Mouse (Mus musculus) brain, embryonic 18.5 days (tissue): ENCODE results near the gene Atp6ap1.
A peak's percentile ranks its signal among the peaks of the same experiment; 100 is the strongest.

ENCODE experiments used
- DNase-seq: peaks from one replicate; pipeline ENCODE4 v3.0.0-alpha.2; 2012; ENCODE audit warnings: low read depth, low spot score

Gene Atp6ap1

GRCm38 (mm10) chrX:74304867-74305700 lies 8.2 kb downstream of the Atp6ap1 start, which contains the start of gene Gdi1:
Gdi1 (plus strand) TSS chrX:74304998.
- DNase-seq = peak; percentile 64

- DNase-seq = peak; percentile 69
Measured at GRCm38 (mm10) chrX:74312540-74313464, 15.9 kb downstream of the Atp6ap1 start, which contains the start of gene Fam50a. Fam50a (plus strand) TSS chrX:74313033.

- peak; percentile 46 for DNase-seq
Measured at GRCm38 (mm10) chrX:74328725-74329161, 31.8 kb downstream of the Atp6ap1 start, which contains the start of gene Plxna3. Plxna3 (plus strand) TSS chrX:74329066.

DNA sequence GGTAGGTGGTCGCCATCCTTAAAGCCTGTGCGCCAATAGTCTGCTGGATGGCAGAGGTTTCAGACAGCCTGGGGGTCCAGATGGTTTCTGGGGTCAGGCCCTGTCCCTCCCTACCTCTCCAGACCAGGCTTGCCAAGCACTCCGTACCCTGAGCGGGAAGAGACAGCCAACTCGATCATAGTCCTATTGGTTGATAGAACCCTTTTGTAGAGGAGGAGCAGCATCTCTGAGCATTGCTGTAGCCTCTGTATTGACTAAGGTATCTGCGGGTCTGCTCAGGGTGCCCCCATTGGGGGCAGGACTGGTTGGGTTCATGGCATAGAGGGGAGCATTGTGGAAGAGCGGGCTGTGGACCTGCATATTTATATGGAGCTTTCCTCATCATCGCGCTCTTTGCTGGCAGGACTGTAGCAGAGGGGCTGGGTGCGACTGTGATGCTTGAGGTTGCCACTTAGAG lies 32.3 kb downstream of the Atp6ap1 start:
- no peak for DNase-seq

DNA sequence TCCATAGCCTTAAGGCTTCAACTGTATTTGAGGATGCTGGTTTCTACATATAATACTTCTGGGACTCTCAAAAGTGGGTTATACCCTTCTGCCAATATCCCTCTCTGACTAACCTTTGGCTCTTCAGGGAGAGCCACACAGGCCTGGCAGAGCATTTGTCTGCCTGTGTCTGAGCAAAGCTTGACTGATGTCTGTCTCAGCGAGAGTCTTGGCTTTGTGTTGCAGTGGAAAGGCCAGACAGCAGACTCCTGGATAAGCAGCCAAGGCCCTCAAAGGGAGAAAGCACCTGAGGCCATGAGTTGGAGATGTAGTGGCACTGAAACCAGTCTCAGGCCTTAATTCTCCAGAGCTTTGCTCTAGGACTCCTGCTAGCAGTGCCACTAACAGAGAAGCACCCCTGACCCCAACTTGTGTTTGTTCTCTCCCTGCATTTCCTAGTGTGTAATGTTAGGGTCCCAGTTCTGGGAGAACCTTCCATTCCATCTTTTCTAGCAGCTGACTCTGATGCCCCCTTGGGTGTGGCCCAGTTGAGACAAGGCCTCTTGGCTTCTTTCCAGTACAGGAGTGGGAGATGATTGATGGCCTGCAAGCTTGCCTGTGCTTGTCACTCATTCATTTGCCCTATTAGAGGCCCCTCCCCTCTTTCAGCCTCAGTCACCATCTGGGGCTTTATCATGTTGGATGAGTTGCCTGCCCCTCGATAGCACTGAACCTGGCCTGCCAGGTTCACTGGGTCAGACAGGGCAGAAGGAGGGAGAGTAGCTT lies 33.5 kb downstream of the Atp6ap1 start:
- DNase-seq = no peak

GRCm38 (mm10) chrX:74352645-74353466 lies 56.0 kb downstream of the Atp6ap1 start:
- DNase-seq = no peak

DNA sequence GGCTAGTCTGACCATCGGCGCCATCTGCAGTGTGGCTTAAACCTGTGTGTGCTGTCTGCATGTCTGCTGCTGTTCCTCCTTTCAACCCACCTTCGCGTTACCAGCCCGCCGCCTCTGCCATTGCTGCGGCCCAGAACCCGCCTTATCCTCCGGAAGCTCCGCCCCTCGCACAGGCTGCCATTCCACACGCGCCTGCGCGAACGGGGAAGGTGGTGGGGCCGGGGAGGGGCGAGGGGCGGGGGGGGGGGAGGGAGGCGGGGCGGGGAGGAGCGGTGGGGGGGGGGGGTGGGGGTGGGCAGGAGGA lies 56.5 kb downstream of the Atp6ap1 start, which contains the start of gene Lage3:
Gene Lage3 (minus strand): TSS at position 152 of the 304 bp plus-strand sequence.
- DNase-seq = no peak
